Mouse (Mus musculus) cerebellum, adult 9-10 months (tissue): ENCODE data around the gene Cux1.
"Not testable (repeated sequence)": the region's sequence is repeated elsewhere in the genome, so short reads cannot be mapped to it uniquely, and the experiment has no call there.

Experiments used
- DNase-seq: peaks from one replicate; pipeline ENCODE4 v3.0.0; 2022

Cux1 gene

DNA sequence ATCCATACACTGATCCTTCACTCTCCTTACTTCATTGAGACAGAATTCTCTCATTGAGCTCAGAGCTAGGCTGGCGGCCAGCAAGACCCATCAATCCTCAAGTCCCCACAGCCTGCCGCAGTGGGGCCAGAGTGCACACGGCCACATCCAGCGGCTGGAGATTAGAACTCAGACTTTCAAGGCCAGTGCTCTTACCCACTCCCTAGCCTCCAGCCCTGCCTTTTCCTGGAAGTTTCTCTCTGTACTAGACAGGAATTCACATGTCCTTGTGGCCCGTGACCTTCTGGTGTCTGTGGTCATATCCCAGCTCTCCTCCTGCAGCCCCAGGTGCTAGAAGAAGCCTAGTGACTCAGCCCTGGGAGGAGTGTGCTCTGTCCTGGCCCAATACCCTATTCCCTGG lies 330.7 kb downstream of the Cux1 start:
- no peak for DNase-seq

DNA sequence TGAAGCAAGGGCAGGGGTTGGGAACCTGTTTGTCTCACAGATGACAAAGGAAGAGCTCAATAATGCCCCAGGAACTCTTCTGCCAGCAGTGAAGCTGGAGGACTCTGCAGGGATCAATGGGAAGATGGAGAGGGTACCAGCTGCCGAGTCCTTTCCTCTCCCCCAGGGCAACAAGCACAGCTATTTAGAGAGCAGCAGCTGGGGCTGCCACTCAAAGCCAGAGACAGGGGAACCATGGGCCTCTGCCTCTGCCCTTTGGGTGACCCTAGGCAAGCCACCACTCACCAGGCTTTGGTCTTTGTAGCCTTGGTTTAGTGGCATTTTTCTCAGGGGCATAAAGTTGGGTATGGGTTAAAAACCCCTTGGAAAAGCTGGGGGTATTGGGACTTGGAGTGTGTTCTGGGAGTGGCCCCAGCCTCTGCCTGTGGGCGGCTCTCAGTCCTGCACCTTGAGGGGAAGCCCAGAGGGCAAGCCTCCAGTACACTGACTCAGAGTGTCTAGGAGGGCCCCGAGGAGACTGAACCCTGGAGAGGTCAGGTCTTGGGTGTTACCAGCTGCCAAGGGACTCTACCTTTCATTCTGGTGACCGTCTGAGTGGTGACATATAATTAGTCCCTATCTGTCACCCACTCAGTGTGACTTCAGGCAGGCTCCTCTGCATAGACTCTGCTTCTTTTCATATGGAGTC lies 336.8 kb downstream of the Cux1 start:
- no peak for DNase-seq

GRCm38 (mm10) chr5:136226246-136226876 lies 340.9 kb downstream of the Cux1 start:
- no peak for DNase-seq

DNA sequence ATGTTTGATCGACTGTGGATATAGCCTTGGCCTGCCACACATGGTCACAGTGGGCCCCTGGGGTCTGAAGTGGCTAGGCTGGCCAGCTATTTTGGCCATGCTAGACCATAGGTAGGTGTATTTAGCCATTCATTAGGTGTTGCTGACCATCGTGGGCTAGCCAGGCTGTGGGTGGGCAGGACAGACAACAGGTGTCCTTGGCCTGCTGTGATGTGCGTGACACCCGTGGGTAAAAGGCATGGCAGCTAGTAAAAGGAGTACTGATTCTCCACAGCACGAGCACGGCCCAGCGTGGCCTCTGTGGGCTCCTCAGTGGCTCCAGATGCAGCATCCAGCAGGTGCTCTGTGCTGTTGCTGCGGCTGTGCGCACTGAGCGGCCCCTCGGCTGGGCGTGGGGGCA lies 348.7 kb downstream of the Cux1 start:
- DNase-seq: no peak

GRCm38 (mm10) chr5:136217932-136218381 lies 349.3 kb downstream of the Cux1 start:
- no peak for DNase-seq

GRCm38 (mm10) chr5:136217004-136217665 lies 350.2 kb downstream of the Cux1 start:
- DNase-seq: no peak

DNA sequence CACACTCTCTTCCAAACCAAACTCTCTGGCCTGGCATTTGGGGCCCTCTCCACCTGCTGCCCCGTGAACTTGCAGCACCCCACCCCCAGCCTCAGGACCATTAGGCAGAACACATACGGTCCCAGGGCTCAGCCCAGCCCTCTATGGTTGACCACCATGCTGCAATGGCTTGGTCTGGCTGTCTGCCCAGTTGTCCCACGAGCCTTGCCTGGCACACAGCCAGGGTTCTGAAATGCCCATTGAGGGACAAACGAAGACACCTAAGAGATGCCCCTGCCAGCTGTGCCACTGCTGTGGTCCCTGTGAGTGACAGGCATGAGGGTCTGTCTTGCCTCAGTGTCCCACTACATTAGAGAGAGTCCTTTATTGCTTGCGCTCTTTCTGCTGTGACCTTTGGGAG lies 351.3 kb downstream of the Cux1 start:
- DNase-seq: no peak

GRCm38 (mm10) chr5:136215211-136215610 lies 352.1 kb downstream of the Cux1 start:
- no peak for DNase-seq

DNA sequence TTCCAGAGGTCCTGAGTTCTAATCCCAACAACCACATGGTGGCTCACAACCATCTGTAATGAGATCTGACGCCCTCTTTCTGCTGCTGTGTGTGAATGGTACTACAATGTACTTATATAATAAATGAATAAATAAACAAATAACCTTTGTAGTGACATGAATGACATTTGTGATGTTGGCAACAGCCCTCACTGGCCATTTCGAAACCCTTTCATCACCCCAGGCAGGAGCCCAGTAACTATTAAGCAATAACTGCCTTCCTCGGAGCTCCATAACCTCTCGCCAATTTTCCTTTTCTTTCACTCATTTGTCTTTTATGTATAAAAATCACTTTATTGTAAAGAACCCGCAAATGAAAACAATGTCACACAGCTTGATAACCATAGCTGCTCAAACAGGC lies 353.6 kb downstream of the Cux1 start:
- DNase-seq: no peak

DNA sequence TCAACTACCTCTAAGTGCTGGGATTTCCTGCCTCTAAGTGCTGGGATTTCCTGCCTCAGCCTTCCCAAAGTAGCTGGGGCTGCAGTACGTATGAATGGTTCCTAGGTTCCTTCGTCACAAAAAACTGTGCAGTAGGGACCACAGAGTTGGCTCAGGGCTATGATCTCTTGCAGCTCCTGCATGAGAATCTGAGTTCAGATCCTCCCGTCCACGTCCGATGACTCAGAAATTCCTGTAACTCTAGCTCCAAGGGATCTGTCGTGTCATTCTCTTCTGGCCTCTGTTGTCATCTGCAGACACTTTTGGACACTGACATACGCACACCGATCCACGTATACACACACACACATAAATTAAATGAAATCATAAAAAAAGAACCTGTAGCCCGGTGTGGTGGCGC lies 354.6 kb downstream of the Cux1 start:
- DNase-seq: no peak

DNA sequence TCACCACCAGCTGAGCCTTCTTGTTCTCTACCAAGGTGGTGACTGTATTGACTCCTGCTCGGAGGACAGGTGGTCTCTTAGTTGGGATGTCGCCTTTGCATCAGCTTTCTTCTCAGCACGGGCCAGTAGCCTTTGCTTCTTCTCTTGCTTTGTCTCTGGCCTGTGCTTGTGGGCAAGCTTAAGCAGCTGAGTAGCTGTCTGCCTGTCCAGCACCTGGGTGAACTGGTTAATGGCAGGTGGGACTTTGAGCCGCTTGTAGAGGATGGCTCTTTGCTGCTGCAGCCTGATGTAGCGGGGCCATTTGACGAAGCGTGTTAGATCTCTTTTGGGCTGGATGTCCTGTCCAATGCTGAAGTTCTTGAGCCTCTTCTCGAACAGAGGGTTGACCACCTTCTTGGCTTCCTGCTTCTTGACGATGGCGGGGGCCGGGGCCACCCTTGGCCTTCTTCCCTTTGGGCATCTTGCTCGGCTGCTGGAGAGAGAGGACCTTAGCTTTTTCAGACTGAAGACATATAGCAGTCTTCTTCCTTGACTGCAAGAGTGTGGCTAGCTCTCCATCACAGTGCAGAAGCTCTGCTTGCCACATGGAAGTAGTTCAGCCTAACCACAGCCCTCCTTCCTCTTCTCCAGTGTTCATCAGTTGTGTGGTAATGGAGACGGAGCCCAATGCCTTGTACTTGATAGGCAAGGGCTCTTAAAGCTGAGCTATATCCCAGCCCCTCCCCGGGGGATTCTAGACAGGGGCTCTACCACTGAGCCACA lies 355.8 kb downstream of the Cux1 start:
- not testable (repeated sequence) for DNase-seq

GRCm38 (mm10) chr5:136210549-136210948 lies 356.7 kb downstream of the Cux1 start:
- no peak for DNase-seq

GRCm38 (mm10) chr5:136201832-136202231 lies 365.5 kb downstream of the Cux1 start:
- peak; percentile 74 for DNase-seq

GRCm38 (mm10) chr5:136199526-136199925 lies 367.8 kb downstream of the Cux1 start:
- DNase-seq: no peak

DNA sequence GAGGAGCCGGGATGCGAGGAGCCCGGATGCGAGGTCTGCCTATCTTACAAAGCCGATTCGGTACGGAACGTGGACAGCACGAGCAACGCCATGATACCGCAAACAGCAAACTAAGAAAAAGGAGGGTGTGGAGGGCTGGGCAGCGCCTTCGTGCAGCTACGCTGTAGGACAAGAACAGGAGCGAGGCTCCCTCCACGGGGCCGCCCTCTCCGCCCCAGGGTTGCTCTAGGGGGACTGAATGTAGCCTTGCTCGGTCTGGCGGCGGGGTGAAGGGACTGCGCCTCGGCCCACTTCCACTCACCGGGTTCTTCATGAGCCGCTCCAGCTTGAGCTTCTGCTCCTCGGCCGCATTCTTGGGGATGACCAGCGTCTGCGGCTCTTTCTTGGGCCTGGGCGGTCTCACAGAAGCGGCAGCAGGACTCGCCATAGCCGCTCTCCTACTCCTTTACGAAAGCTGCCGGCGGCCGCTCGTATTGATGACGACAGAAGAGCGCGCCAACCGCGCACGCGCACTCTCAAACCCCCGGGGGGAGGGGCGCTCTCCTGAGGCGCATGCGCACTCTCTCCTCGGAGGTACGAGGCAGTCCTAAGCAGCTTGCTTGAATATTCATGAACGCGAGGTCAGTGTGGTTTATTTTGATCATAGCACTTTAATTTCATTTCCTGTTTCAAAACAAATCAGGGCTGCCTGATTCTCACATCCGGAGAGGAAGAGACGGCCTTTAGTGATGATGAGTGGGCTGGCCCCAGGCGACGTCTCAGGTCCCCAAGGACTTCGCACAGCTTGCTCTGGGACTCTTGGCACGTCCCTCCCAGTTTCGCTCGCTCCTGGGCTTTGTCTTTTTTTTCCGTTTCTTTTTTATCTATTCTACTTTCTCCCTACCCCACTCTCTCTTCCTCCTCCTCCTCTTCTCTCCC lies 368.6 kb downstream of the Cux1 start, which contains the start of gene Prkrip1:
Gene Prkrip1 (minus strand): TSS at position 490 of the 918 bp plus-strand sequence.
- DNase-seq: peak; percentile 92
